Mouse (Mus musculus) cerebellum, adult 2 months (tissue): ENCODE results near the gene Rbl1.
"Not testable (repeated sequence)": the region's sequence is repeated elsewhere in the genome, so short reads cannot be mapped to it uniquely, and the experiment has no call there.

ENCODE experiments used
- CTCF ChIP-seq: fragments of 200-500 bp; IDR thresholded peaks from 2 replicates; pipeline ENCODE4 v1.5.1; 2011; ENCODE audit warnings: low read depth, mild to moderate bottlenecking, control low read depth, low read length, moderate library complexity, borderline replicate concordance; ENCODE audit not compliant: insufficient read depth
- POLR2A ChIP-seq: fragments of 200-500 bp; IDR thresholded peaks from 2 replicates; pipeline ENCODE4 v1.6.1; 2011; ENCODE audit warnings: low read length, control low read depth, borderline replicate concordance; ENCODE audit not compliant: insufficient read depth

GRCm38 (mm10) chr2:157165312-157166224, 38.8 kb downstream of the Rbl1 start:
- not testable (repeated sequence) for TF ChIP-seq CTCF, POLR2A
